Mouse (Mus musculus) adrenal gland, postnatal 25 days (tissue): ENCODE data around the gene Sv2a. TPM values are rescaled to one million over a fixed set of nuclear protein-coding genes. Genes with fewer than 3 reads are reported as not detected.

Source experiments
- microRNA-seq, 2 experiments: library from miRNA; unstranded; fragments of <30 nt; microRNA quantifications; one replicate each; pipeline ENCODE4 v1.2.0; 2021
- total RNA-seq: library from RNA; stranded (reverse); gene quantifications from 2 replicates; pipeline ENCODE4 v1.2.3, GENCODE M21; 2021

Gene Sv2a
- total RNA-seq, 1 experiment from 2014 or later = 11.8 TPM

Small RNA genes lying within 50 kb of the gene (microRNA-seq; reads per million reads assigned to microRNA genes)
- gene Gm44492 (0 to 0.34 reads per million in 2 experiments), gene Gm47311 (0 reads per million in 2 experiments)

Other genes with a start within 250 kb of the Sv2a start
- 18.6 and 25.1 TPM in 2 replicates for gene Plekho1, start 185.2 kb upstream of the Sv2a start, total RNA-seq
- gene Vps45, start 122.7 kb upstream of the Sv2a start, total RNA-seq = 39.0 and 41.2 TPM in 2 replicates
- gene Otud7b, start 76.6 kb upstream of the Sv2a start, total RNA-seq = 25.8 and 40.5 TPM in 2 replicates
- 16.3 and 27.0 TPM in 2 replicates for gene Mtmr11, start 19.1 kb upstream of the Sv2a start, total RNA-seq
- 55.3 and 58.9 TPM in 2 replicates for gene Sf3b4, start 8.8 kb upstream of the Sv2a start, total RNA-seq
- gene Bola1, start 38.6 kb downstream of the Sv2a start, total RNA-seq = 39.3 and 42.4 TPM in 2 replicates
- gene Hist2h2ab, start 38.7 kb downstream of the Sv2a start, total RNA-seq = 7.7 and 10.9 TPM in 2 replicates
- gene Hist2h2ac, start 39.7 kb downstream of the Sv2a start, total RNA-seq = 62.8 and 86.8 TPM in 2 replicates
- gene Hist2h2be, start 40.0 kb downstream of the Sv2a start, total RNA-seq = 19.4 and 21.7 TPM in 2 replicates
- gene Hist2h3c2, start 58.0 kb downstream of the Sv2a start, total RNA-seq = 37.2 and 60.7 TPM in 2 replicates
- 555 and 742 TPM in 2 replicates for gene Hist2h2aa2, start 59.1 kb downstream of the Sv2a start, total RNA-seq
- 17.4 TPM in 1 of 2 replicates, not detected in the other for gene Hist2h2aa1, start 64.3 kb downstream of the Sv2a start, total RNA-seq
- 1.9 TPM in 1 of 2 replicates, not detected in the other for gene Hist2h3c1, start 65.5 kb downstream of the Sv2a start, total RNA-seq
- gene Hist2h4, start 82.2 kb downstream of the Sv2a start, total RNA-seq = 30.2 and 32.3 TPM in 2 replicates
- 114 and 165 TPM in 2 replicates for gene Hist2h3b, start 87.5 kb downstream of the Sv2a start, total RNA-seq
- 138 and 170 TPM in 2 replicates for gene Hist2h2bb, start 88.6 kb downstream of the Sv2a start, total RNA-seq
- 1.0 and 1.4 TPM in 2 replicates for gene Fcgr1, start 112.8 kb downstream of the Sv2a start, total RNA-seq